Comparison of ENCODE assay signal across 9 mouse cellular contexts in the genomic region with DNA sequence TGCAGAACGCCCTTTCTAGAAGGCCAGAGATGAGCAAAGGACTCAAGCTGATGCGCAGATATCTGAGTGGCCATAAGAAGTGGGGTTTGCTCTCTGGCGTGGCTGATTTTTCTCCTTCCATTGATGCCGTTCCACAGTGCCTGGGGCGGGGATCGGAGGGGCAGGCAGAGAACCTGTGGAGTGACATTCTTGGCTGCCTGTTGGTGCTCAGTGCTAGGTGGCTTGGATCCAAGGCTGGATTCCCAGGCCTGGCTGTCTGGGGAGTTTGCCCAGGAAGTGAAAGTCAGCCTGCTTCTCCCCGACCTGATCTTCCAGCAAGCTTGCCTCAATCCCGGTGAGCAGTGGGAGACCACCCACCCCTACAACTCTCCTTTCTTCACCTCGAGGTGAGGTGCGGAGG.
DNase-seq lines count a peak whose midpoint lies in the region; ATAC-seq lines count a peak whose summit lies in the region.
"Had no signal": no experiment of that assay in that cellular context is flagged by ENCODE, and none has a peak within 500 bp of the region (broad histone marks: within the 10 kb centered on the region; RNA-seq: fewer than 3 reads in every experiment).

No protein-coding gene starts in this region.

- H3K4me3 ChIP-seq in heart, embryonic 12.5 days: no peak overlapping the region
- no peak overlapping the region for H3K4me3 ChIP-seq in embryonic facial prominence, embryonic 10.5 days
- H3K4me3 ChIP-seq in lung, embryonic 16.5 days (ENCODE audit: low read length): no peak overlapping the region
- H3K4me3 ChIP-seq in heart, embryonic 10.5 days: no peak overlapping the region

- peak; percentile 12 for DNase-seq in heart, postnatal 4 days
- peak; percentile 29 for DNase-seq in embryonic facial prominence, embryonic 10.5 days (ENCODE audit: low spot score)
- DNase-seq in kidney, postnatal 10 days: peak; percentile 59
- no peak for DNase-seq in heart, embryonic 10.5 days (ENCODE audit: low spot score)
- DNase-seq in c-Kit-positive CD71-positive TER-119-positive erythroid progenitor cells, embryonic 14.5 days (ENCODE audit: low spot score): no peak
- DNase-seq in spleen, adult 12 weeks (ENCODE audit: low spot score): no peak

- ATAC-seq in heart, embryonic 12.5 days (ENCODE audit: insufficient number of reproducible peaks, low FRiP score): no peak
- peak; percentile 92 for ATAC-seq in lung, embryonic 16.5 days (ENCODE audit: low read depth)
- ATAC-seq: Patski had no signal

- 67% methylated on average over 10 of the region's 10 CpGs for WGBS in heart, embryonic 12.5 days
- 79% methylated on average over 10 of the region's 10 CpGs for WGBS in embryonic facial prominence, embryonic 10.5 days
- WGBS in lung, embryonic 16.5 days: 56% methylated on average over 10 of the region's 10 CpGs
- 69% methylated on average over 10 of the region's 10 CpGs for WGBS in heart, embryonic 10.5 days

- no peak overlapping the region for H3K4me2 ChIP-seq in heart, embryonic 12.5 days
- H3K4me2 ChIP-seq in lung, embryonic 16.5 days (ENCODE audit: low read depth, low read length): peak overlapping the region; percentile 19; the same call in 1 of the 2 replicates

- H3K4me1 ChIP-seq in heart, embryonic 12.5 days (replicated peaks): no peaks in the 10 kb centered on the region
- peaks cover 15% of the 10 kb centered on the region for H3K4me1 ChIP-seq in embryonic facial prominence, embryonic 10.5 days
- no peaks in the 10 kb centered on the region for H3K4me1 ChIP-seq in lung, embryonic 16.5 days (replicated peaks; ENCODE audit: control insufficient read depth, insufficient read depth, low read length)
- H3K4me1 ChIP-seq in heart, embryonic 10.5 days: no peaks in the 10 kb centered on the region

- H3K27me3 ChIP-seq in heart, embryonic 12.5 days (replicated peaks): no peaks in the 10 kb centered on the region
- no peaks in the 10 kb centered on the region for H3K27me3 ChIP-seq in embryonic facial prominence, embryonic 10.5 days (replicated peaks; ENCODE audit: low read depth, poor library complexity, severe bottlenecking)
- H3K27me3 ChIP-seq in lung, embryonic 16.5 days (ENCODE audit: control insufficient read depth, insufficient read depth, low read depth, low read length): no peaks in the 10 kb centered on the region
- no peaks in the 10 kb centered on the region for H3K27me3 ChIP-seq in heart, embryonic 10.5 days (ENCODE audit: insufficient read depth, poor library complexity, severe bottlenecking)

- H3K27ac ChIP-seq in heart, embryonic 12.5 days (ENCODE audit: poor library complexity, severe bottlenecking): no peak overlapping the region
- H3K27ac ChIP-seq in embryonic facial prominence, embryonic 10.5 days (replicated peaks): no peak overlapping the region; the same call in 1 of the 2 replicates
- no peak overlapping the region; the same call in 1 of the 2 replicates for H3K27ac ChIP-seq in lung, embryonic 16.5 days (ENCODE audit: low read length)
- no peak overlapping the region for H3K27ac ChIP-seq in heart, embryonic 10.5 days

- H3K36me3 ChIP-seq in heart, embryonic 12.5 days: no peaks in the 10 kb centered on the region
- H3K36me3 ChIP-seq in embryonic facial prominence, embryonic 10.5 days (replicated peaks): no peaks in the 10 kb centered on the region
- no peaks in the 10 kb centered on the region for H3K36me3 ChIP-seq in lung, embryonic 16.5 days (ENCODE audit: control insufficient read depth, insufficient read depth, low read length)
- no peaks in the 10 kb centered on the region for H3K36me3 ChIP-seq in heart, embryonic 10.5 days

- H3K9ac ChIP-seq in heart, embryonic 12.5 days: no peak overlapping the region
- no peak overlapping the region for H3K9ac ChIP-seq in lung, embryonic 16.5 days (ENCODE audit: low read length)

- no peaks in the 10 kb centered on the region for H3K9me3 ChIP-seq in heart, embryonic 12.5 days (replicated peaks)
- no peaks in the 10 kb centered on the region for H3K9me3 ChIP-seq in embryonic facial prominence, embryonic 10.5 days
- no peaks in the 10 kb centered on the region for H3K9me3 ChIP-seq in lung, embryonic 16.5 days (ENCODE audit: control insufficient read depth, low read length)
- H3K9me3 ChIP-seq in heart, embryonic 10.5 days: no peaks in the 10 kb centered on the region

Comparison
In these comparisons a context has a peak if more than half of its experiments do, and no peak if none do; other contexts are left out.
1. DNase-seq: peak in heart, postnatal 4 days (single experiment), embryonic facial prominence, embryonic 10.5 days (single experiment) and kidney, postnatal 10 days (single experiment); none in heart, embryonic 10.5 days (single experiment), c-Kit-positive CD71-positive TER-119-positive erythroid progenitor cells, embryonic 14.5 days (single experiment) and spleen, adult 12 weeks (single experiment).